Mouse (Mus musculus) CD8-positive naive resting alpha-beta T cell, adult 2 months (primary cell): ENCODE results near the gene Mtmr4.

Experiments
- DNase-seq, 2 experiments: peaks; one replicate each; pipeline ENCODE4 v3.0.0; 2022; ENCODE audit warnings: low read depth in 2 of 2, low spot score in 2 of 2

Gene Mtmr4

DNA sequence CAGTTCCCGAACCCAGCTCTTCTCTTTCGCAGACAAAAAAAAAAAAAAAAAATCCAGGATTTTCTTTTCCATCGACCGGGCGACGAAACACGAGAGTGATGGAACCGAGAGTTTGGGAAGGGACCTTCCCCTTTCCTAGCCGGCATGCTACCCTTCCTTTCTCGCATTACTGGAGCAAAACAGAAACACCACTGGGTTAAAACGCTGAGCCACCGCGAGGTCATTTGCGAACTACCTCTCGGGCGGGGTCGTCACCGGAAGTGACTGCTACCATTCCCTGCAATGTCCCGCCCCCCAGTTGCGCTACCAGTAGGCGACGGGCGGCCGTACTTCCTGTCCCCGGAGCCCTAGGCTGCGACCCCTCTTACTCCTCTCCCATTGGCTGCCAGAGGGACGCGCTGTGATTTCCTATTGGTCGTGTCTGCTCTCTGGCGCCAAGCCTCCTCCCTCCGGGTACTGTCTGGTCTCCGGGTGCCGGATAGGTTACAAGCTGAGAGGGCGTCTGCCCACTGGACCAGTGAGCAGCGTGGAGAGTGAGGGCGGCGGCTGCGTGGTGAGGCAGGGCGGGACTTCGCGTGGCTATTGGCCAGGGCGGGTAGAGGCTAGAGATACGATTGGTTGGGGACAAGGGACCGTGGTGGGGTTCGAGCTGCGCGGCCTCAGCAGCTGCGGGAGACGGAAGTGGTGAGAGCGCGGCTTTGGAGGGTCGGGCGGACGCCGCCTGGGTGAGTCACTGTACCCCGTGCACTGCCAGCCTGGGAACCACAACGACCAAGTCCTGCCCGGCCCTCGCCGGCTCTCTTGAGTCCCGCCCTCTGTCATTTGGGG, at the start of gene Mtmr4:
Gene Mtmr4 (plus strand): TSS at position 637 of the 828 bp plus-strand sequence.
- DNase-seq: peak; percentile 99 to 100

DNA sequence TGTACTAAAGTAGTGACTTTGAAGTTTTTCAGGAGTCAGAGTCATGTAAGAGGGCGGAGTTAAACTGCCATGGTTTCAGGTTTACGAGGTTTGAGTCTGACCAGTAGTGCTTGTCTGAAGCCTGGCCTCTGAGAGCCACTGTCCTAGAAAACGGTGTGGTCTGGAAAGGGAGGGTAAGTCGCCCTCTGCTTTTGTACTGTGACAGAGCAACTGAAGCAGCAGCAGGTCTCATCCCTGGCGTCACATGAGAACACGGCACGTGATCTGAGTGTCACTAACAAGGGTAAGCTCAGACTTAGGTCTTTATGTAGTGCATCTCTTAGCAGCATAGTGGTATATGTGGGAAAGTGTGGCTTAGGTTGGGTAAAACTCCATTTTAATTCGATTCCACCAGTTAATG, 49.7 kb upstream of the Mtmr4 start:
- no peak for DNase-seq

DNA sequence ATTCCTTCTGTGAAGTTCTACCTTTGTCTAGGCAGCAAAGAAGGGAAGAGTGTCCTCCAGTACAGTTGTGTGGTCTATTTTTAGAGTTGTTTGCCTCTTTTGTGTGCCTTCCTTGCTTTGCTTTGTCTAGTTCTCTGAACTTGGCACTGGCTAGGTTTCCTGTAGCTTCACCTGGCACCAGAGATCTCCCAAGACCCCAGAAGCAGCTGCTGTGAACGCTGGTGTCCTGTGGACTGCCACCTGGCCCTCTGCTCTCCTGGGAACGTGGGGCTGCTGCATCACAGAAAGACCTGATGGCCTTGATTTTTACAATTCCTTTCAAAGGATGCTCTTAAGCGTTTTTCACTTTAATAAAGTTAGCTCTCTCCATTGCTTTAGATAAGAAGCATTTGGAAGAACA, 49.1 kb upstream of the Mtmr4 start:
- no peak for DNase-seq

DNA sequence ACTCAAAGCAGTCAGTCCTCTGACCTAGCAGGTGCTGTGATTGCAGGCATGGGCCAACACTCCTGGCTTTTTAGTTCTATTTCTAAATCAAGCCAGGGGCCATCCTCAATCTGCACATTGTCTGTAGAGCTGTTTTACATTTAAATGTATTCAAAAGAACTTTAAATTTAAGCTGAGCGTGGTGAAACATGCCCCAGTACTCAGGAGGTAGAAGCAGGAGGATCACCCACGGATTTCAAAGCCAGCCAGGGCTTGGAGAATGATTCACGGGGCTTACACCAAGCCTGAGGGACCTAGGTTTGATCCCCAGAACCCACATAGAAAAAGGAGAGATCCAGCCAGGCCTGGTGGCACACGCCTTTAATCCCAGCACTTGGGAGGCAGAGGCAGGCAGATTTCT, 38.6 kb upstream of the Mtmr4 start:
- DNase-seq: no peak

DNA sequence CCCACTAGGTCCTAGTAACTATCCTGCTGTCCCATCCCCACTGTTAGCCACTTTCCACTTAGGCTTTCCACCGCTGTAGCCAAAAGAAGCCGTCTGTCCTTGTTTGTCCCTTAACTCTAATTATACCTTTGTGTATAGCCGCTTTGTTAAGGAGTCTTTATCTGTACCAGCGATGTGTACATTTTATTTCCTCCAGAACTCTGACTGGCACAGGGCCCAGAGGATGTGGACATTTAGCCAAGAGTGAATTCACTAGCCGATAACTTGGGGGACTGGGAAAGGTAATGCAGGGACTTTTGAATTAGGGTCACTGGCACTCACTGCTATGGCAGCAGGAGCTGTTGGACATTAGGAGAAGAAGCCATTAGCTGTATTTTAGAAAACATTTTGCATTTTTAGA, 37.6 kb upstream of the Mtmr4 start:
- DNase-seq: no peak

DNA sequence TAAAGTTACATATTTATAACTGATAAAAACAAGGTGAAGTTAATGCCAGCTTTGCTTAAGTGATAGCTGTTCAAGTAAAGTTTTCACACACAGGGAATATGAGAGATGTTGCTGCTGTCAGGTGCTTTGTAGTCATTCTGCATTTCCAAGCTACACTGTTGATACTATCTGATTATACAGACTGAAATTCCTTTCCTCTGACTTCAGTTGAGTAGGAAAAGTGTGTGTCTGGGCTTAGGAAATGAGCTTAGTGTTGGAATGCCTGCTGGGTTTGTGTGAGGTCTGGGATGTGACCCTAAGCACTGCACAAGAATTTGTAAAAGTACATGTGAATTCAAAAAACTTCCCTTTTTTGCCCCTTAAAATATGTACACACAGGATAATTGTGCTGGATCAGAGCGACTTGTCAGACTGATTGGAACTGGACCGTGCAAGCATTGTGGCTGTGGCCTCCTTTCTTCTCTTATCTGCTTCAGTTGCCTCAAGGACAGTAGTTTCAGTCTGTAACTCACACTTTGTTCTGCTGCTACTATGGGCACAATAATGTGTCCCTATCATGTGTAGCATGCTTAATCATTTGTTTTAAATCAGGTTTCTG, 36.8 kb upstream of the Mtmr4 start:
- no peak for DNase-seq

DNA sequence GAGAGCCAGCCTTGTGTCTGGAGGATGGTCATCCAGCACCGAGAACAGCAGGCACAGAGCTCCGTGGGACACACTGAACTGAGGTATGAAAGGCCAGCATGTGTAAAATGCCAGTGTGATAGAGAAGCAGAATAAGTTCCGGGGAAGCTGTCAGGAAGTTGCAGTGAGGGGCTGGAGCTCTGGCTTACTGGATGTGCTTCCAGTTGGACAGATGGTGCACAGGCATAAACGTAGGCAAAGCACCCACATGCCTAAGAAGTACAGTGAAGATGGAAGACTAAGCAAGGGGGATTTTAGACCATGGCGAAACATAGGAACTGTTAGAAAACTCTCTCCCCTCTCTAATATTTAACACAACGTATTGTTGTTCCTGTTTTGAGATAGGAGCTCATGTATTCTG, 30.8 kb upstream of the Mtmr4 start:
- DNase-seq: no peak

DNA sequence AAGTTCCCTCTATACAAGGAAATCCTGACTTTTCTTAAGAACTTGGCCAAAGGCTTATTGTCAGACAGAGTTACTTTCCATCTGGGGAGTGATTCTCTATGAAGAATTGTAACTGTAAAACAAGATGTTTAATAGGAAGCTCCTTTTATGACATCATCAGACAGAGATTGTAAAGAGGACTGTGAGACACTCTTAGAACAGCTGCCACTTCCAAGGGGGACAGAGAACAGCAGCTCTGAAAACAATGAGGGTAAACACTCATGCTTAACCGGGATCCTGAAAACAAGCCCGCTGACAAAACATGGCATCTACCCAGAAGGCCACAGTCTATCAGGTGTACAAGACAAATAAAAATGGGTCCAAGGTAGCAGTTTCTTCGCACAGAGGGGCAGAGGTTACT, 25.5 kb upstream of the Mtmr4 start, which contains the start of gene Gm11492:
Gene Gm11492 (plus strand): TSS at position 153 of the 400 bp plus-strand sequence.
- DNase-seq: no peak

DNA sequence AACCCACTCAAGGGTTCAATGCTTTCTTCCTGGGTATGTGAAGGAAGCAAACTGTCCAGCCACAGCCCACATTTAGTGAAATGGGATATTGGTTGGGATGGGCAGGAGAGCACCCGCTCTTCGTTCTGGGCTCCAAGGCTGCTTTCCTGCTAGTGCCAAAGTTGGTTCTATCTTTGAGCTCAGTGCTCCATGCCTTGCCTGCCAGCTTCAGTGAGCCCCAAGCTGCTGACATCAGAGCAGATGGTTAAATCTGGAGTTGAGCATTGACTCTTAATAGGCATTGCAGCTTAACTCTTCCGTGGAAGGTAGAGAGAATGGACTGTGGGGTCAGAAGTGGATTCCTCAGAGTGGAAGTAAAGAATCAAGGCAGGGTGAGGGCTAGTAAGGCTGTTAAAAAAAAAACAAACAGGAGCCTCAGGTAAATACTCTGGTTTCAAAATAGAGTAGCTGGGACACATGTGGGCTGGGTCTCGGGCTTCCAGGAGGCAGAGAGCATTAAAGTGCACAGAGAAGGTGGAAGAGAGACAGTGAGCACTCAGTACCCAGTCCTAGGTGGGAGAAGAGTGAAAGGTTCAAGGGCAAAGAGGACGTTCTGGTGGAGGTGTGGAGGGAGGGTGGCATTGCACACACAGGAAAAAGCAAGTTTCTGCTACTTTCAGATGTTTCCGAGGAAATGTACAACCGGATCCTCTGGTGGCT, 23.6 kb upstream of the Mtmr4 start, which contains the start of gene Sept4:
Gene Sept4 (plus strand): TSS at position 649 of the 699 bp plus-strand sequence.
- no peak for DNase-seq

DNA sequence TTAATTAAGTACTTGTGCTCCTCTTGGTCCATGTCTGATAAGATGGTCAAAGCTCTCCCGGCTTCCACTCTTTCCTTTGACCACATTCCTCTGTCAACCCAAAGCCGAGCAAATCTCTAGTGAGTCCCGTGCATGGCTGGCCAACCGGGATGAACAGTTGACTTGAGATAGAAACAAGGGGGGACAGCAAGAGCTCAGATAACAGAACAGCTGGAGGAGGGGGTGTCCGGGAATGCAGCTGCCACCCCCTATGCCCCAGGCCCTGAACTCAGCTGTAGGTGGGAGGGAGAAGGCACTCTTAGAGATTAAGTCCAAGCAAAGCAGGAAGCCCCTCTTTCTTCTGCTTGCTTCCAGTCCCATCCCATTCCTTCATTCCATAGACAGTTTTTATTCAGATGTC, 21.2 kb upstream of the Mtmr4 start:
- DNase-seq: no peak

DNA sequence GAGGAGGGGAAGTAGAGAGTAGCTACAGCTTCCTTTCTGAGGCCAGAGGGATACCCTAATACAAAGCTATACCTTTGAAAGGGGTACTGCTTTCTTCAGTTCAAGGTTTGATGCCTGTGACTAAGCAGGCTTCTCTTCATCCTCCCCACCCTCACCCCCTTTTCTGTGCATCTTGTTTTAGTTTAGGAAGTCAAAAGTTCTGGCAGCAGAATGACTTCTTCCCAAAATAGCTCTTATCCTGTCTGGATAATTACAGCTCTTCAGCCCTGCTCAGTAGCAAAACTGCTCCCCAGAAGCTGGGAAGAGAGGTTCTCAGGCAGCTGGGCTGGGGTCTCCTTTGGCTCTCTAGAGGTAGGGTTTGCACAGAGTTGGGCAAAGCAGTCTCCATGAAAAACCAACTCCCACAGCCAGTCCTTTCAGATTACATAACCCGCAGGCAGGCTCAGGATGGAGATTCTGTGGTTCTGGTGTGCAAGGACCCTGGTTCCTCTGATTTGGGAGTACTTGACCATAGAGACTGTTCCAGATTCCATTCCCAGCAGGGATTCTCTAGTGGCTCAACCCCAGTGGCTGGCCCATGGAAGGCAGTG, 20.5 kb upstream of the Mtmr4 start:
- no peak for DNase-seq

DNA sequence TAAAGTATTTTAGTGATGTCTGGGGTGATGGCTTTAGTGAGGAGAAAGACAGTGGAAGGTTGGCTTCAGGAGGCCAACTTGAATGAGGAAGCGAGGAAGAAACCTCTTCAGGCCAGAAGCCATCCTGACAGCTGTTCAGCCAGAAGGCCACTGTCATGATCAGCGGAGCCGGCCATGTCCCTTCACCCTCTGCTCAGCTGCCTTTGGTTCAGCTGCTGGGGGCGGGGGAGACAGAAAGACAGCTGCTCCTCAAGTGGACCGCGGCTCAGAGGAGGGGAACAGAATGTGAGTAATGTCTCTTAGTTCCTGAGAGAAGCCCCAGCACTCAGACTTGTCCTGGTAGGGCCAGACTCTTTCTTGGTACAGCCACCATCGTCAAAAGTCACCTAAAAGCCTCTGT, 18.2 kb upstream of the Mtmr4 start:
- no peak for DNase-seq

DNA sequence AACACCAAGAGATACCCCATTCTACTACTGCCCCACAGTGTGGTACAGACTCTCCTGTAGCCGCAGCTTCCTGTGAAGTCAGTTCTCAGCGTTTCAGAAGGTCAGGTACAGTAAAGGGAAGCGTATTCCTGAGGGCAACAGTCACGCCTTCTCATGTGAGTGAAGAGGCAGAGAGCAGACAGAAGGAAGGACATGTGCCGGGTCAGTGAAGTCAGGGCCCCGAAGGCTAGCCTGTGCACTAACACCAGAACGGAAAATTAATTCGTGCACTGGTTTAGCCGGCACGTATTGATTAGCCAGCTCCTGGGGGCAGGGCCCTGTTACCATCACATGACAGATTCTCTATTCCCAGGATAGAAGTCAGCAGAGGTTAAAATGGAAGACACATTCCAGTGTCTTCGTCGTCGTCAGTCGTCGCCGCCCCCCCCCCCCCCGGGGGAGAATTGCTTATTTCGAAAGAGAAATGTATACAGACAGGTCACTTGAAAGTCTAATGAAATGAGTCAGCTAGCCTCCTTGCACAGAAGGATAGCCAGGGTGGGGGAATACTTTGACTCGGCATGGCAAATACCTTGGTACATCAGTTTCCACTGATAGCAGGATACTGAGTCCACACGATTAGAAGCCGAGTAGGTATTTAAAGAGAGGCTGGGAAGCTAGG, 17.3 kb upstream of the Mtmr4 start:
- no peak for DNase-seq

DNA sequence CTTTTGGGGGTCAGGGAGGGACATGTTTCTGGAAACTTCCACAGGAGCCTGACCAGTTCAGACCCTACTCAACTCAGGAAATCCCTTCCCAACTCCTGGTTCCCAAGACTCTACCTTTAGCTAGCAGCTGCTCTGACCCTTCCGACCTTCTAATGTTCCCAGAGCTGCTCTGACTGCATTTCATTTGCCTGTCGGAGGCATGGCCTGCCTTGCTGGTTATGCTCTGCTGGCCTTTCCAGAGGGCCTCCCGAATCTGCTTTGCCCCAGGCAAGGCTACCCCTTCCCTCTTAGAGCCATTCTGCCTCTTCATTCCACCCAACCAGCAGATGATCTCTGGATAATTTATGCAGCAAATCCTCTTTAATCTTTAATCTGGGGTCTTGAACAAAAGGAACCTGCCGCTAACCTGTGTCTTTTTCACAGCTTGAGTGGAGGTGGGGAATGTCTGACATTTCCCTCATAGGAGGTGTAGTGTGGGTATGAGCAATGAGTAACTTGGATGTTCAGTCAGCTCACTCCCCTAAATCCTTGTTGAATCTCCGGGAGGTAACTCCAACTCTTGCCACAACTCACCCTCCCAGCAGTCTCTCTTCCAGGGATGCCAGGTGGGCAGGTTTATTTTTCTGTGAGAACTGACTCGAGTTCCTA, 14.2 kb upstream of the Mtmr4 start:
- DNase-seq: no peak

DNA sequence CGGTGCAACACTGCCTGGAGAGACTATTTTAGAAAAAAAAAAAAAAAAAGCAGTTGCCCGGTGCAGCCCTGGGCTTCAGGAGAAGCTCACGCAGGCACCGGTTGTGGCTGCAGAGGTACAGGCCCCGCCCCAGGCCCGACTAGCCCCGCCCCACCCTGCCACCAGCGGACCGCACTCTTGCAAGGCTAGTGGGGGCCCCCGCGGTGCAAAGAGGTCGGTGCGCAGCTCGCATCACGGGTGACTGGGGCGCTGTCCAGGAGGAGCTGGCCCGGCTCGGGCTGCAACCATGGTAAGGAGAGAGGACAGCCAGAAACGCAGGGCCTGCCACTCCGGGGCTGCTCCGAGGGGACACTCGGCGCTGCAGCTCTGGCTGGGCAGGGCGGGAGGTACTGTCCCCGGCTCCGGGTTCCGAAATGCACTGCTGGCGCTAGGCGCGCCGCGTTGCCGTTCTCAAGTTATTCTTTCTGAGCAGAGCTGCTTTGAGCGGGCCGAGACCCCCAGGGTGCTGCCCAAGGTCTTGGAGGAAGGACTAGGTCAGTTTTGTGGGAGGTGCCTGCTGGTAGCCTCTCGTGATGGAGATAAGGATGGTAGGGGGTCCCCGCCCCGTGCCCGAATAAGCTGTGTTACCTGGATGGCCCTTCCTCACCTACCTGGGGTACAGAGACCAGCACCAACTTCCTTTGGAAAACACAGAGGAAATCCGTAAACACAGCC, 13.6 kb upstream of the Mtmr4 start:
- peak; percentile 32 to 46 for DNase-seq

DNA sequence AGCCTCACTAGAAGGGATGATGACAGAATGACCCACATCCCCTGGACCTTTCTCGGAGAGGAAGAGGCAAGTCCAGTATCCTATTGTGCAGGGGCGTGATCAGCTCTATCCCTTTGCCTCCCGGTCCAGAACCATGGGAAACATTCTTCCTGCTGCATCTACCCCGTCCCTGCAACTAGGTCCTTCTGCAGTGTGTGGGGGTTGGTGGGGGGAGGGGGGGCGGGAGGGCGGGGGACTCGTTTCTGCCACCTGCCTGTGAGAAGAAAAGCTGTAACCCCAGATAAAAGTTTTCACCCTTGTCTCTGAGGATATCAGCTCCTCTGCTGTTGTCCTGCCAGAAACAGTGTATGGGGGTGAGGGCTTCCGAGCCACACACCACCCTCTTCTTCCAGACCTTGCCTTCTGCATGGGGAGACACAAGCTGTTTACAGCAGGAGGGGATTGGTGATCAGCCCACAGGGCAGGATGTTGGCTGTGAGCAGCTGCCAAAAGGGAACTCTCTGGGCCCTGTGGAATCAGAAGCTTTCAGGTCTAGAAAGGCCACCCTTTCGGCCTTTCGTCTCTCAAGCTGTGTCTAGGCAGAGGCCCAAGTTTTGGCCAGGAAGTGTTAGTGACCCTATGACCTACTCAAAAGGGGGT, 12.9 kb upstream of the Mtmr4 start:
- DNase-seq: no peak

DNA sequence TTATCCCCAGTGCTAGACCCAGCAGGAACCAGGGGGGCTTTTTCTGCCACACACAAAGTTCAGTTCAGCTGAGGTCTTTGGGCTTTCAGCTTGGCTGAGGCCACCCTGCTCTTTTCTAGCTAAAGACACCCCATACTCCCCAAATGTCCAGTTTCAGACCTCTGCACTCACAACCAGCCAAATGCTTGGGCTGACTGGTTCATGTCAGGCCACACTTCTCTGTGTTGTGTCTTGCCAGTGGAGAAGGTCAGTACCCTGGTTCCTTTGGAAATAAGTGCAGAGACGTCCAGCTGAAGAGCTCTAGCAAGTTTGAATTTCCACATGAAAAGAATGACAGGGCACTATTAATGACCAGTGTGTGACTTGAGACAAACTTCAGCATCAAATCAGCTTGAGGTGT, 12.2 kb upstream of the Mtmr4 start:
- DNase-seq: no peak

DNA sequence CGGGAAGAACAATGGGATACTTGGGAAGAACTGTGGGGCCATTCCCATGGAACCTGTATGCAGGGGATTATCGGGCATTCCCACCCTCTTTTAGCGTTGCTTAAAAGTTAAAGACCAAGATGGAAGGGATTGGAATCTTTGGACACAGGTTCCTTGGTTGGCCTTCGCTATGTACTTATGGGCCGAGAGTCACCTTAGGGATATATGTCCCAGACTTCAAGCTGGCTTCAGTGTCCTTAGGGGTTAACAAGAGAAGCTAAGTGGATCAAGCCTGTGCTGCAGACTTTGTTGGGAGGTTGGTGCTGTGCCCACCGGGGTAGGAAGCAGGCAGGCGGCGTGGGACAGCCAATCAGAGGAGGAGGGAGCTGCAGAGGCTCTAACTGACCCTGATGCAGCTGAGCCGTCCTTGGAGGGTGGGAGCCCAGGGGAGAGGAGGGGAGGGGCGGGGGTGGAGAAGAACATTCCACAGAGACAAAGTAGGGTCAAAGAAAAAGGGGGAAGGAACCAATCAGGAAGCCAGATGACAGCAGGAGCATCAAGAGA, 11.3 kb upstream of the Mtmr4 start:
- no peak for DNase-seq

DNA sequence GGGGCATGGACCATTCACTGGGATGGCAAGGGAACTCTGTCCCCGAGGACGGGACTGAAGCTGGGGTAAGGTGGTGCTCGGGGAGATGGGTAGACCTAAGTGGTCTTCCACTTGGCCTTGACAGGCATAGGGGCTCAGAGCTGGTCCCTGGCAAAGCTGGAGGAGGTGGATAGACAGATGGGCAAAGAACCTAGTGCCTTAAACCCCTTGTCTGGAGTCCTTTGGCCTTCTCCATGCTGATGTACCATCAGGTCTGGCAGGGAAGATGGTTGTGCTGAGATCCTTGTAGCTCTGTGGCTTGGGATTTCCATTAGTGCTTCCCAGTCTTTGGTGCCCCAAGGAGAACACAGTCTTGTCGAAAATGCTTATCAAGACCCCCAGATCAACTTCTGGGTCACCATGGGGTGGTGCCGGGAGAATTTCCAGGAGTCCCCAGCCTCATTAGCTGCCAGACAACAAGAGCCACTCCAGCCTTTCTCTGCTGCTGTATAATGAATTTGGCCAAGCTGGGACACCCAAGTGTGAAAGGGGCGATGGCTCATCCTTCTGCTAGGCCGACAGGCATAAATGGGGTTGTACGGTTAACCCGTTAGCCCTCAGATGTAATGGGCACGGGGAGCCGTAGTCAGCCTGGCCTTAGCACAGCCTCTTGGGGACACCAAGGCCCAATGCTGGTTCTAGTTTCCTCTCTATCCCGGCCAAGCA, 10.6 kb upstream of the Mtmr4 start:
- DNase-seq: no peak
